Mouse (Mus musculus) R1 (cell line): ENCODE measurements around the gene March9.

ENCODE experiments used
- DNase-seq: peaks from one replicate; pipeline ENCODE4 v3.0.0-alpha.2; 2018; ENCODE audit warnings: low read depth, low spot score

March9 gene

DNA sequence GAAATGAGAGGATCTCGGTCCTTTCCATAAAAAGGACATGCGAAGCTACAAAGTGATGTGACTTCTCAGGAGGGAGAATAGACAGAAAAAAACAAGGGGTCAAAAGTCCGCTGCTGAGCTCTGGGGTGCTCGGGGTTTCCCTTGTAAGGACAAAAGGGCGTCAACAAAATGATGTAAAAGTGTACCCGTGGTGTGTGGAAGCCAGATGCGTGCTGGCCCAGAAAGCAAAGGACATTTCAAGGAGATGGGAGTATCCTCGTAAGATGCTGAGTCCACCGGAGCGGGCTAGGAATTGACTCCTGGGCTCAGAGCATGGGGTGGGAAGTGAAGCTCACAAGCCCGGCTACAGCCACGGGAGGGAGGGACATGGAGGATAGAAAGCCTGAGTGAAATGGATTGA, 22.3 kb downstream of the March9 start:
- DNase-seq, result no peak

DNA sequence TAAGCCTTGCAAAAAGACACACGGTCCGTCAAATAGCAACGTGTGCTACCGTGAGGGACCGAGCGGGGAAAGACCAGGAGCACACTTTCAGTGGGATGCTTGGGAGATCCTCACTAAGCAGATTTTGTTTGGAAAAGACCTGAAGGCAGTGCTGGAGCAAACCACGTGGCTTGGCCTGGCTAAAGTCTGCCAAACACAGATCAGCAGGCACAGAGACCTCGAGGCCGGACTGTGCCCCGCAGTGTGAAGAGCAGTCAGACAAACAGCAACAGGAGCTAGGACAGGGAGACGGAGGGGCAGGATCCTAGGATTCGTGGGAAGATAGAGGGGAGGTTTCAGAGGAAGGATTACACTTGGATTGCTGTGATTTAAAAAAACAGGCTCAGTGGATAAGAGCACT, 23.7 kb downstream of the March9 start:
- DNase-seq, result no peak

DNA sequence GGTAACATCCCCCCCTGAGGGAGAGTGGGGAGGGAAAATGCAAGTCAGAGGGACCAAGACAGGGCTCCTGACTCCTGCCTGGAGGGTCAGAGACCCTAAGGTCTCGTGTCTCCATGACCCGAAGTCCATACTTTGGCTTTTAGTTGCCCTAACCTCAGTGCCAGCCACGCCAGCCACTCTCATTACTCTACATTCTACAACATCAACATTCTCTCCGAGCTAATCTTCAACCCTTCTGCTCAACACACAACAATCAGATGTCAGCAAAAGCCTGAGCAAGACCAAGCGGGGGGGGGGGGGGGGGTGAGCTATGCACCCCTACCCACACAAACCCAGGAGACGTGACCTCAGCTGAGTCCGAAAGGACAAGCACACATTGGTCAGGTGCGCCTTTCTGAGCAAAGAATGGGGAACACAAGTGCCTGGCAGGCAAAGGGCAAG, 26.7 kb downstream of the March9 start:
- no peak for DNase-seq

DNA sequence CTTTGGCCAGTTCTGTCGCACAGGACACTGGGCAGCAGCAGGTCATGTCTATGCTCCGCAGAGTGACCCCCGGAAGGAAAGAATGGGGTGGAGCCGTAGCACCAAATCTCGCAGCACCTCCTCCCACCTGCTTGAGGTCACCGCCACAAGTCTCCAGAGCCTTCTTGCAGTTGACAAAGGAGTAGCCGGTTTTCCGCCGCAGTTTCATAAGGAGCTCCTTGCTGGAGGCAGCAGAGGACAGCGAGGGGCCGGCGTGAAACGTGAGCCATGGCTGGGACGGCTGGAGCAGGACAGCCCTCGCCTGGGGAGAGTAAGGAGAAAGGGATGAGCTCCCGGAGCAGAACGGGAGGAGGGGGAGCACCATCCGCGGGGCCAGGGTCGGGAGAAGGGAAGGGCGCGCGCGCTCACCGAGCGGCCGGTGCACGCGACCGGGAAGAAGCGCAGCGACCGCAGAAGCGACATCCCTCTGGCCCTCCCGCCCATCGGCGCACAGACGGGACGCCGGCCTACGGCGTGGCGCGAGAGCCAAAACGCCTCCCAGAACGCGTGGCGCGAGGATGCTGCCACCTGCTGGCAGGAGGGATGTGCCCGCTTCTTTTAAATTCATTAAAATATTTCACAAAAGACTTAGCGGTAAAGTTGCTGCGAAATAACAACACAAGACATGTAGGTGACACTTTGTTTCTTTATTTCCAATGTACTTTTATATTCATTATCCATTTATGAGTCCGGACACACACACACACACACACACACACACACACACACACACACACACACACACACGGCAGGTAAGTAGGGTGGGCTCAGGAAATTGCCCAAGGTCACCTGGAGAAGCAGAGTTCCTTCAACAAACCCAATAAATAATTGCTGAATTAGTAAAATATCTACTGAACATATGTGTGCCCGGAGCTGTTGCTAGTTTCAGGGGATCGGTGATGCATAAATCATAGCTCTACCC, 29.4 kb downstream of the March9 start, which contains the start of gene Tsfm:
Tsfm (minus strand) TSS at position 505 of the 961 bp plus-strand sequence.
- DNase-seq, result peak; percentile 89

DNA sequence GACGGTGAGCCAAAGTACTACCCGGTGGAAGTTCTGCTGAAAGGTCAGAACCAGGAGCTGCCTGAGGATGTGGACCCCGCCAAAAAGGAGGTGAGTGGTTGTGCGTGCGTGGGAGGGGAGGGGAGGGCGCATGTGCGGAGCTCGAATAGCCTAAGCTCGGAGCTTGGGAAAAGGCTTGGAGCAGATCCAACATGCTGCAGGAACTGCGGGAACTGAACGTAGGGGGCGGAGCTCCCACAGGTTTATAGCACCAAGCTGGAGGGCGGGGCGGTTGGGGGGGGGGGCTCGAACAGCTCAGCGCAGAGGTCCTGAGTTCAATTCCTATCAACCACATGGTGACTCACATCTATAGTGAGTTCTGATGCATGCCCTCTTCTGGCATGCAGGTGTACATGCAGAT, 41.6 kb downstream of the March9 start:
- DNase-seq, result peak; percentile 68

DNA sequence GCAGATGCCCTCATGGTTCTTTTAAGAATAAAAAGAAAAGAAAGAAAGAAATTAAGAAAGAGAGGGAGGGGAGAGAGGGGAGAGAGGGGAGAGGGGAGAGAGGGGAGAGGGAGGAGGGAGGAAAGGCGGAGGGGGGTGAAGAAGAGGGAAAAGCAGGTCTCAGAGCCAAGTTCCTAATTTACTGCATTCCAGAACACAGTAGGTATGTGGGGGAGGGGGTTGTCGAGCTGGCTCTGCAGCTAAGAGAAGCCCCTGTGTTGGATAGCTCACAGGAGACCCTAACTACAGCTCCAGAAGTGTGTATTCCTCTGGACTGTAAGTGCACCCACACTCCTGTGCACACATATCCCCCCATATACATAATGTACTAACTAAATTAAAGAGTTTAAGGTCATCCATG, 42.9 kb downstream of the March9 start:
- DNase-seq, result no peak

DNA sequence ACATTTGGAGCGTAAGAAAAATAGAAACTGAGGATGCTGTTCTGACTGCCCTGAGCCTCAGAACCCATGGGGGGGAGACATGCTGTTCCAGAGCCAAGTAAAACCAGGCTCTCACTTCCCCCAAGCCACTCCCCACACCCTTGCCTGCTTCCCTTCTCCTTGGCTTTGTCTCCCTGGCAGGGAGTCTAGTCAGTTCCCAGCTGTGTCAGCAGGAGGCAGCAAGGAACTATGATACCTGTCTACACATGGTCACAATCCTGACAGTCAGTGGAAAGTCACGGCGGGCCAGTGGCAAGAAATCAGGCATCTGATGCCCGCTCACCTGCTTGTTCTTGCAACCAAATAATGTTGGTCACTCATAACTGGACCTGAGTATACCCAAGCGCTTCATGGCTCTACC, 43.5 kb downstream of the March9 start:
- DNase-seq, result peak; percentile 74
